Mouse (Mus musculus): Measurements from ENCODE around the gene Panx2. TPM values are rescaled to one million over a fixed set of nuclear protein-coding genes. Genes with fewer than 3 reads are reported as not detected.
A peak's percentile ranks its signal among the peaks of the same experiment; 100 is the strongest.

Panx2 gene
- polyA plus RNA-seq, 1 experiment from 2014 or later: 0.21 TPM

DNA sequence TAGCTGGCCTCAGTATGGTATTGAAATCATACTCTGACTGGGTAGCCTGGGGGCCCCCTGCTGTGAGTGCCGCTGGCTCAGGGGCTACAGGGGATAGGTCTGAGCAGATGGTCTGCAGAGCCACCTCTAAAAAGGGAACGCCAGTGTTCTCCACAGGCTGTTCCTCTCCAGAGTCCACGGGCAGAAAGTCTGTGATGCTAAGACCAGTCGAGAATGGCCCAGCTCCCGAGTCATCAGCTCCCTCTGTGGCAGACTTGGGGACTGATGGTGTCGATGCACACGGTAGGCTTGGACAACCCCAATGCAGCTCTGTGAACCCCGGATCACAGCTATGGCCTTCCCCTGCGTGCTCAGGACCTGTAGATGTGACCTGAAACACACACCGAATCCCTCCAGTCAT lies 44.4 kb downstream of the Panx2 start:
- no peak overlapping the region for H3K9ac ChIP-seq
- ATAC-seq: no peak
- no peaks in the 10 kb centered on the region for H3K9me3 ChIP-seq
- no peaks in the 10 kb centered on the region for H3K27me3 ChIP-seq (replicated peaks)
- no peak overlapping the region for H3K4me2 ChIP-seq (replicated peaks)
- no peaks in the 10 kb centered on the region for H3K4me1 ChIP-seq (replicated peaks)
- no peak overlapping the region for H3K4me3 ChIP-seq (replicated peaks)
- WGBS: 89% methylated on average over 10 of the region's 10 CpGs
- no peak overlapping the region for H3K27ac ChIP-seq
- H3K36me3 ChIP-seq: peaks cover 66% of the 10 kb centered on the region

DNA sequence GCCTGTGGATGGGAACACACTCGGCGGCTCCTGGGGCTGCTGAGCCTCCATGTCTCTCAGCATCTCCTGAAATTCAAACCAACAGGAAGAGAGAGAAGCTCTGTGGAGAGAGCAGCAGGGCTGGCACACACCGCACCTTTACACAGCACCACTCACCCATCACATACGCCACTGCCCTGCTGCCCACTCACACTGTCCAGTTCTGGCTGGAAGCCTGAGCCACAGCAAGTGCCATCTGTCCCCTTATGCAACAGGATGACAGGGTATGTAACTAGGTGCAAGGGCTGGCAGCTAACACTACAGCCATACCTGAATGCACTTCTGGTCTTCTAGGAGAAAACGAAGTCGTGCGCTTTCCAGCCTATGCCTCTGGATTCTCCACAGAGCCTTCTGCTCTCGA lies 44.9 kb downstream of the Panx2 start:
- no peaks in the 10 kb centered on the region for H3K9me3 ChIP-seq
- no peak for ATAC-seq
- H3K4me2 ChIP-seq (replicated peaks): no peak overlapping the region
- no peak overlapping the region for H3K9ac ChIP-seq
- no peaks in the 10 kb centered on the region for H3K27me3 ChIP-seq (replicated peaks)
- H3K4me1 ChIP-seq (replicated peaks): no peaks in the 10 kb centered on the region
- peaks cover 61% of the 10 kb centered on the region for H3K36me3 ChIP-seq
- H3K4me3 ChIP-seq (replicated peaks): no peak overlapping the region
- no peak overlapping the region for H3K27ac ChIP-seq
- 92% methylated on average over 8 of the region's 8 CpGs for WGBS

DNA sequence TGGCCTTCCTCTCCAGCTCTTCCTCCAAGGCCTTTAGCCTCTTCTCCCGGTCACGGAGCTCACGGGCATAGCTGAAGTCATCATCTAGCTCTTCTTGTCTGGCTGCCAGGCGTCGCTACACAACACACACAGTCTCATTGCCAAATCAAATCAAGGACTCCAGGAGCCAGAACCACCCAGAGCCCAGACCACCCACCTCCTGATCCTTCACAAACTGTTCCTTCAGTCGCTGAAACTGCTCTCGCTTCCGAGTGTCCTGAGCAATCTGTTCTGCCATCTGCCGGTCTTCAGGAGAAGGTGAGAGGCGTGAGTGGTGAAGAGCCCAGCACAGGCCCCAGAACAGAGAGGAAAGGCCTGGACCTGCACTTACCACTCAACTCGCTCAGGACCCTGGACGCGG lies 46.5 kb downstream of the Panx2 start:
- 92% methylated on average over 13 of the region's 13 CpGs for WGBS
- Histone ChIP-seq H3K9ac (no peak overlapping the region), H3K9me3 (no peaks in the 10 kb centered on the region), H3K4me2 (replicated peaks) (no peak overlapping the region), H3K27ac (no peak overlapping the region), H3K4me3 (replicated peaks) (no peak overlapping the region), H3K4me1 (replicated peaks) (no peaks in the 10 kb centered on the region), H3K27me3 (replicated peaks) (no peaks in the 10 kb centered on the region), H3K36me3 (peaks cover 47% of the 10 kb centered on the region)
- no peak for ATAC-seq

DNA sequence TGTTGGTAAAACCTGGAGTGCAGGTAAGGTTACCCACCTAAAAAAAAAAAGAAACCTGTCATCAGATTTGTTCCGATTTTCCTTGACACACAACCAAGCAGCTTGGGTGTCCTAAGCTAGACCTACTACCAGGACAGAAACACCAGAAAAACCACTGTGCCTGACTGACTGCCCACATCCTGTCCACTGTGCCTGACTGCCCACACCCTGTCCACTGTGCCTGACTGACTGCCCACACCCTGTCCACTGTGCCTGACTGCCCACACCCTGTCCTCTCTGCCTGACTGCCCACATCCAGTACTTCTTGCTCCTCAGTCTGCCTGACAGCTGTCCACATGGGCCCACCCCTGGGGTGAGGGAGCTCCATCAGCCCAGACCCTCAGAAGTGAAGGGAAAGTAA lies 47.4 kb downstream of the Panx2 start:
- Histone ChIP-seq H3K27me3 (replicated peaks) (no peaks in the 10 kb centered on the region), H3K4me1 (replicated peaks) (no peaks in the 10 kb centered on the region), H3K4me2 (replicated peaks) (no peak overlapping the region), H3K9ac (no peak overlapping the region), H3K36me3 (peaks cover 41% of the 10 kb centered on the region), H3K9me3 (no peaks in the 10 kb centered on the region), H3K4me3 (replicated peaks) (no peak overlapping the region), H3K27ac (no peak overlapping the region)
- no peak for ATAC-seq
- 91% methylated on average over 1 of the region's 1 CpGs for WGBS

DNA sequence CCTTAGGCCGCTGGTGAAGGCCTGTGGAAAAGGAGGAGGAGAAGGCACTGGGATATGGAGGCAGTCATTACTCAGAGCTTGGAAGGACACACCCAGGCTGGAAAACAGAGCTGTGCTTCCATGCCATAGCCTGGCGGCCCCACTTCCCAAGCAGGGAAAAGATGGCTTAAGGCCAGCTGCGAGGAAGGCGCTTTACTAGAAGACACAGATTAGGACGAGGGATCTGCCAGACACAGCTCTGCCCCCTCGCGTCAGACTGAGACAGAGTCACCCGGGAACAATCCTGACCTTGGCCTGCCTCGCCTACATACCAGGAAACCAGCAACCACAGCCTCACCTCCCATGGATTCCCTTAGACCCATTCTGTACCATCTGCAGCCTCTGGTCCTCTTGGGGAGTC lies 50.6 kb downstream of the Panx2 start:
- H3K4me2 ChIP-seq (replicated peaks): no peak overlapping the region
- no peaks in the 10 kb centered on the region for H3K9me3 ChIP-seq
- peaks cover 28% of the 10 kb centered on the region for H3K36me3 ChIP-seq
- WGBS: 74% methylated on average over 9 of the region's 9 CpGs
- H3K4me1 ChIP-seq (replicated peaks): no peaks in the 10 kb centered on the region
- no peak overlapping the region for H3K4me3 ChIP-seq (replicated peaks)
- no peak overlapping the region for H3K27ac ChIP-seq
- ATAC-seq: no peak
- no peak overlapping the region for H3K9ac ChIP-seq
- no peaks in the 10 kb centered on the region for H3K27me3 ChIP-seq (replicated peaks)

DNA sequence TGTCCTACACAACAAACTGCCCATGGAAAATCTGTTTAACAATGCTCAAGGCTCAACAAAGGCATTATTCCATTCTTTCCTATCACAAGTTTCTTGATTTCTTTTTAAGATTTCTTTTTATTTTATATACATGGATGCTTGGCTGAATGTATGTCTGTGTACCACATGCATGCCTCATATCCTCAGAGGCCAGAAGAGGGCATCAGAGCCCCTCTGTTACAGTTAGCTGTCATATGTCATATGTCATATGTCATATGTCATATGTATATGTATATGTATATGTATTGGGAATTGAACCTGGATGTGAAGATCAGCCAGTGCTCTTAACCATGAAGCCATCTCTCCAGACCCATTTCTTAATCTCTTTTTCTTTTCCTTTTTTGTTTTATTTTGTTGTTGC lies 58.5 kb downstream of the Panx2 start:
- H3K4me1 ChIP-seq (replicated peaks): peaks cover 17% of the 10 kb centered on the region
- no peak overlapping the region for H3K9ac ChIP-seq
- no peak overlapping the region for H3K4me2 ChIP-seq (replicated peaks)
- H3K9me3 ChIP-seq: no peaks in the 10 kb centered on the region
- H3K27me3 ChIP-seq (replicated peaks): no peaks in the 10 kb centered on the region
- H3K4me3 ChIP-seq (replicated peaks): no peak overlapping the region
- no peak overlapping the region for H3K27ac ChIP-seq
- ATAC-seq: no peak
- peaks cover 27% of the 10 kb centered on the region; the same call in 1 of the 2 replicates for H3K36me3 ChIP-seq

DNA sequence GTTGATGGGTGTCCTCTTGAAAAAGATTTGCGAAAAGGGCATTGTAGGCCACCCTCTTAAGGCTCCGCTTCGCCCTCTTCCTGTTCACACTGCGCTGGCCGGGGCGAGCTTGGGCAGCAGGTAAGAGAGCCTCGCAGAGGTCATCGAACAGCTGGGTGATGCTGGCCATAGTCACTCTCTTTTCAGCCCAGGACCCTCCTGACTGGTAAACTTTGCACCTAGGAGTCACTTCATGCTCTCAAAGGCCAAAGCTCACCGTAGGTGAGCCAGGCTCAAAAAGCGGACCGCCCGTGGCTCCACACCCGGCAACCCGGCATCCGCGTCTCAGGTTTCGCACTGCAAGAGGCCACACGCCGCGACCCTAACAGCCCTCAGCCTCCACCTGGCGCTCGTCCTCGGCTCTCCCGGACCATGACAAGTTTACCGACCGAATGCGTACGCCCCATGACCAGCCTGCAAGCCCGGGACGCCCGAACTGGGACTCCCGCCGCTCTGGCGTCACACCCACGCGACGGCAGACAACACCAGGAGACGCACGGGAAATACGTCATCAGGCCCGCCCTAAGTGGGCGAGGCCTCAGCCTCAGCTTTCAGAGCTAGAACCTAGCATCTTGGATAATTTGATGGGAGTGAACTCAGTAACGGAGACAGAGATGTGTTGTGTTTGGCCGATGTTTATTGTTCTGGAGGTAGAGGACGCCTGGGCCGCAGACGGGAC lies 63.3 kb downstream of the Panx2 start, which contains the start of gene Tubgcp6:
Tubgcp6 (minus strand) TSS at position 464 of the 718 bp plus-strand sequence.
- Histone ChIP-seq H3K9me3 (no peaks in the 10 kb centered on the region), H3K9ac (peak within 1 kb of the TSS; percentile 81), H3K4me2 (replicated peaks) (peak within 1 kb of the TSS; percentile 91), H3K4me3 (replicated peaks) (peak within 1 kb of the TSS; percentile 79), H3K27ac (peak within 1 kb of the TSS; percentile 74), H3K36me3 (peaks cover 6% of the 10 kb centered on the region; the same call in 1 of the 2 replicates), H3K27me3 (replicated peaks) (no peaks in the 10 kb centered on the region), H3K4me1 (replicated peaks) (peaks cover 38% of the 10 kb centered on the region)
- peak; percentile 91 for ATAC-seq
- WGBS: under 1% methylated on average over 47 of the region's 47 CpGs

Other genes starting within 250 kb of the Panx2 start
- gene Alg12, start 240.4 kb upstream of the Panx2 start, polyA plus RNA-seq (2015; fragmentation: Nextera tagmentation; extraction: Ambion mirVana): 12.7 and 14.0 TPM in 2 replicates
- gene Creld2, start 240.1 kb upstream of the Panx2 start, polyA plus RNA-seq (2015; fragmentation: Nextera tagmentation; extraction: Ambion mirVana): 97.9 and 131 TPM in 2 replicates
- gene Pim3, start 197.5 kb upstream of the Panx2 start, polyA plus RNA-seq (2015; fragmentation: Nextera tagmentation; extraction: Ambion mirVana): 53.8 and 54.5 TPM in 2 replicates
- not detected in 2 replicates for gene Ttll8, start 105.3 kb upstream of the Panx2 start, polyA plus RNA-seq (2015; fragmentation: Nextera tagmentation; extraction: Ambion mirVana)
- gene Mlc1, start 80.7 kb upstream of the Panx2 start, polyA plus RNA-seq (2015; fragmentation: Nextera tagmentation; extraction: Ambion mirVana): not detected in 2 replicates
- gene Mov10l1, start 76.8 kb upstream of the Panx2 start, polyA plus RNA-seq (2015; fragmentation: Nextera tagmentation; extraction: Ambion mirVana): not detected in 2 replicates
- gene Trabd, start 15.4 kb downstream of the Panx2 start, polyA plus RNA-seq (2015; fragmentation: Nextera tagmentation; extraction: Ambion mirVana): 46.4 and 56.6 TPM in 2 replicates
- 15.9 and 17.6 TPM in 2 replicates for gene Selenoo, start 29.4 kb downstream of the Panx2 start, polyA plus RNA-seq (2015; fragmentation: Nextera tagmentation; extraction: Ambion mirVana)
- gene Tubgcp6, start 63.4 kb downstream of the Panx2 start, polyA plus RNA-seq (2015; fragmentation: Nextera tagmentation; extraction: Ambion mirVana): 10.5 and 12.6 TPM in 2 replicates
- 20.3 and 20.8 TPM in 2 replicates for gene Hdac10, start 69.0 kb downstream of the Panx2 start, polyA plus RNA-seq (2015; fragmentation: Nextera tagmentation; extraction: Ambion mirVana)
- gene Mapk12, start 81.0 kb downstream of the Panx2 start, polyA plus RNA-seq (2015; fragmentation: Nextera tagmentation; extraction: Ambion mirVana): 3.6 and 4.2 TPM in 2 replicates
- gene Mapk11, start 89.9 kb downstream of the Panx2 start, polyA plus RNA-seq (2015; fragmentation: Nextera tagmentation; extraction: Ambion mirVana): 5.8 and 6.0 TPM in 2 replicates
- 107 and 118 TPM in 2 replicates for gene Plxnb2, start 121.1 kb downstream of the Panx2 start, polyA plus RNA-seq (2015; fragmentation: Nextera tagmentation; extraction: Ambion mirVana)
- gene Dennd6b, start 136.8 kb downstream of the Panx2 start, polyA plus RNA-seq (2015; fragmentation: Nextera tagmentation; extraction: Ambion mirVana): 12.1 and 13.1 TPM in 2 replicates
- 21.6 and 23.9 TPM in 2 replicates for gene Ppp6r2, start 151.8 kb downstream of the Panx2 start, polyA plus RNA-seq (2015; fragmentation: Nextera tagmentation; extraction: Ambion mirVana)

All from intestine, embryonic 15.5 days (tissue).